Mouse (Mus musculus) liver, adult 2 months (tissue): ENCODE measurements around the gene Hnrnph3.

Experiments
- CTCF ChIP-seq: fragments of 200-500 bp; IDR thresholded peaks from 2 replicates; pipeline ENCODE4 v1.5.1; 2011; ENCODE audit warnings: low read depth, low read length, control low read depth
- POLR2A ChIP-seq: fragments of 200-500 bp; IDR thresholded peaks from 2 replicates; pipeline ENCODE4 v1.6.1; 2011; ENCODE audit warnings: low read length, control low read depth; ENCODE audit not compliant: insufficient read depth; ENCODE audit errors: extremely low read depth

GRCm38 (mm10) chr10:62990636-62991035 lies 33.4 kb downstream of the Hnrnph3 start:
- no peak for TF ChIP-seq CTCF
- TF ChIP-seq POLR2A = no peak
